Mouse (Mus musculus): Measurements from ENCODE around the gene Coro1c.

DNA sequence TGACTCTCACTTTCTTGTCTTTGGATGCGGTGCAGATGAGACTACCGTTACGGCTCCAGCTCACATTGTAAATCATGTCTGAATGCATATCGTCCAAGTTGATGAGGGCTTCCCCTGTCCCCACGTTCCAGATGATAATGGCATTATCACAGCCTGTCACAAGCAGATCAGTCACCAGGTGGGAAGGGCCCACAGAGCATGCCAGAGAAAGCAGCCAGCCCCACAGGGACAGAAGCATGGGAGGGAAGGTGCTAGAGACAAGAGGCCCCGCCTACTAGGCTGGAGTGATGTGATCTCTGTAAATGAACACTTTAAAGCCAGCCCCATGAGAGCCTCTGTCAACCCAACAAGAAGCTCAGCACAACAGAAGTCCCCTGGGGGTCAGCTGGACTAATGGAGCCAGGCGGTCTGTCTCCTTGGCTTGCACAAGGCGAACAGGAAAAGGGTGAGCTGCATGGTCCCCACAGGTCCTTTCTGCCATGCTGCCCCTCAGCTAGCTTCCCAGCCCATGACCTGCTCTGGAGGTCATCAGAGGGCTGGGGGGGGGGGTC is 57.8 kb downstream of the Coro1c start:
- TF ChIP-seq GATA1 (IDR thresholded peaks at IDR 0.05; ENCODE audit: borderline replicate concordance, low read length) (no peak), FLI1 (IDR thresholded peaks at IDR 0.05; ENCODE audit: low read length) (no peak)

Data from megakaryocyte, embryonic 14.5 days (primary cell).